Mouse (Mus musculus): ENCODE measurements around the gene Srcin1.

- TF ChIP-seq CTCF (IDR thresholded peaks at IDR 0.05; ENCODE audit: borderline replicate concordance, insufficient read depth, low read length) (no peak), POLR2A (IDR thresholded peaks at IDR 0.05; ENCODE audit: low read depth, low read length) (no peak)
Observed at GRCm38 (mm10) chr11:97597945-97598691, 22.1 kb upstream of the Srcin1 start.

All from embryonic fibroblast, embryonic 13.5 days (primary cell).